In the genomic region with DNA sequence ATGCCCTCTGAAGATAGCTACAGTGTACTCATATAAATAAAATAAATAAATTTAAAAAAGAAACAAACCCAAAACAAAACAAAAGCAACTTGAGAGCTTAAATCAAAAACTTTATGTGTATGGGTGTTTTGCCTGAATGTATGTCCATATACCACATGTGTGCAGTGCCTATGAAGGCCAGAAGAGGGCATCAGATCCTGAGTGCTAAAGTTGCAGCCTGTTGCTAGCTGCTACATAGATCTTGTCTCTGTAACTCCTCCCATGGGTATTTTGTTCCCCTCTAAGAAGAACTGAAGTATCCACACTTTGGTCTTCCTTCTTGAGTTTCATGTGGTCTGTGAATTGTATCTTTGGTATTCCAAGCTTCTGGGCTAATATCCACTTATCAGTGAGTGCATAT, we compare ENCODE assay signal across 8 mouse cellular contexts.
A peak's percentile ranks its signal among the peaks of the same experiment; 100 is the strongest.
DNase-seq lines count a peak whose midpoint lies in the region; ATAC-seq and TF ChIP-seq lines count a peak whose summit lies in the region.
"Not testable (repeated sequence)": the region's sequence is repeated elsewhere in the genome, so short reads cannot be mapped to it uniquely, and the experiment has no call there.

No protein-coding gene starts in this region.

- not testable (repeated sequence) for TF ChIP-seq EP300 in CH12.LX (IDR thresholded peaks at IDR 0.05; ENCODE audit: low read length)

- H3K27me3 ChIP-seq in CH12.LX (replicated peaks); forebrain, postnatal 0 days (ENCODE audit: insufficient read depth, low read length): not testable (repeated sequence)

- not testable (repeated sequence) for H3K9me3 ChIP-seq in CH12.LX (replicated peaks; ENCODE audit: low read length); forebrain, postnatal 0 days (ENCODE audit: low read length)

- not testable (repeated sequence) for H3K9ac ChIP-seq in CH12.LX (ENCODE audit: insufficient read depth, low read depth); forebrain, postnatal 0 days

- peak in 1 of 2 experiments; percentile 43; a peak in 2 of 4 replicates for TF ChIP-seq CTCF in CH12.LX (conservative IDR thresholded peaks at IDR 0.05 in 1 of 2, IDR thresholded peaks at IDR 0.05 in 1 of 2; ENCODE audit: low read depth in 2 of 2, low read length in 2 of 2)
- TF ChIP-seq CTCF in brain, embryonic 14.5 days (IDR thresholded peaks at IDR 0.05; ENCODE audit: borderline replicate concordance, extremely low read depth, insufficient read depth, insufficient read length), result peak; percentile 14; the same call in 1 of the 2 replicates
- peak; percentile 9; the same call in 1 of the 2 replicates for TF ChIP-seq CTCF in forebrain, postnatal 0 days (IDR thresholded peaks at IDR 0.05; ENCODE audit: low read depth)
- TF ChIP-seq CTCF in layer of hippocampus, adult 2 months (conservative IDR thresholded peaks at IDR 0.05), result peak; percentile 34

- not testable (repeated sequence) for TF ChIP-seq RAD21 in CH12.LX (IDR thresholded peaks at IDR 0.05; ENCODE audit: low read depth, low read length)

- H3K4me3 ChIP-seq in CH12.LX (replicated peaks in 1 of 3; ENCODE audit: low read depth in 2 of 3, low read length in 2 of 3, poor library complexity in 1 of 3); forebrain, postnatal 0 days (ENCODE audit: low read depth, low read length); layer of hippocampus, adult 2 months: not testable (repeated sequence)

- not testable (repeated sequence) for H3K36me3 ChIP-seq in CH12.LX (replicated peaks in 1 of 2; ENCODE audit: control insufficient read depth in 1 of 2, insufficient read depth in 1 of 2, low read length in 1 of 2); forebrain, postnatal 0 days (ENCODE audit: insufficient read depth)

- DNase-seq in 3T3-L1 (ENCODE audit: low read depth, low spot score), result peak; percentile 12
- DNase-seq in CH12.LX (ENCODE audit: extremely low read depth), result peak; percentile 21
- peak; percentile 17 for DNase-seq in MEL-GATA-1-ER (ENCODE audit: extremely low read depth, low read depth)
- DNase-seq in brain, embryonic 14.5 days (ENCODE audit: low read depth); forebrain, postnatal 0 days; layer of hippocampus, adult 2 months (ENCODE audit: low spot score in 2 of 2): not testable (repeated sequence)
- DNase-seq in thymus, postnatal 0 days (ENCODE audit: low spot score), result peak; percentile 7

- in situ Hi-C loops in CH12.LX (cut with MboI; ENCODE audit: low pct_ligation_motif_present, low pct_unique_long_range_greater_than_20kb, low sequenced_read_pairs), result not testable (repeated sequence)

- not testable (repeated sequence) for H3K27ac ChIP-seq in CH12.LX (ENCODE audit: insufficient read depth, low read depth); forebrain, postnatal 0 days (ENCODE audit: low read depth, low read length); layer of hippocampus, adult 2 months

- not testable (repeated sequence) for H3K4me1 ChIP-seq in CH12.LX (ENCODE audit: control insufficient read depth in 1 of 2, insufficient read depth in 2 of 2); forebrain, postnatal 0 days (ENCODE audit: insufficient read depth)

- not testable (repeated sequence) for H3K4me2 ChIP-seq in CH12.LX (ENCODE audit: insufficient read depth, low read depth, poor library complexity, severe bottlenecking); forebrain, postnatal 0 days (ENCODE audit: low read depth)

- dilution Hi-C loops in CH12.LX (cut with MboI; ENCODE audit: extremely low pct_ligation_motif_present, extremely low pct_unique_long_range_greater_than_20kb, low sequenced_read_pairs), result not testable (repeated sequence)

- not testable (repeated sequence) for TF ChIP-seq POLR2A in CH12.LX (IDR thresholded peaks at IDR 0.05; ENCODE audit: low read depth, low read length); brain, embryonic 14.5 days (IDR thresholded peaks at IDR 0.05; ENCODE audit: borderline replicate concordance, extremely low read depth, insufficient read depth, insufficient read length, poor library complexity, severe bottlenecking)

- H3K79me2 ChIP-seq in CH12.LX (replicated peaks; ENCODE audit: control insufficient read depth, extremely low read depth, insufficient read depth, poor library complexity, severe bottlenecking), result not testable (repeated sequence)

- not testable (repeated sequence) for ATAC-seq in forebrain, postnatal 0 days
- ATAC-seq in megakaryocyte progenitor cell, adult 5-6 weeks (replicated peaks; ENCODE audit: poor library complexity), result 0 out of 2 replicates have a peak, but pooled peaks have one; percentile 42
